Mouse (Mus musculus) midbrain, postnatal 0 days (tissue): ENCODE results near the gene Gm16181. TPM values are rescaled to one million over a fixed set of nuclear protein-coding genes. Genes with fewer than 3 reads are reported as not detected.

Experiments used
- ATAC-seq: fragments of 200-750 bp; cut with Nextera tagmentation; 2 replicates; pipeline ENCODE4 v1.8.0; 2017; ENCODE audit warnings: moderate number of reproducible peaks, mild to moderate bottlenecking, moderate TSS enrichment, moderate library complexity; ENCODE audit not compliant: low FRiP score
- DNase-seq: peaks from one replicate; pipeline ENCODE4 v3.0.0-alpha.2; 2015; ENCODE audit warnings: low spot score
- H3K27ac ChIP-seq: fragments of 300-500 bp; sonication (generic); 2 replicates; pipeline ENCODE4 v1.5.1; 2014; ENCODE audit warnings: low read depth, mild to moderate bottlenecking, low read length, mixed read lengths
- H3K27me3 ChIP-seq: fragments of 300-500 bp; sonication (generic); 2 replicates; pipeline ENCODE4 v1.6.1; 2014; ENCODE audit warnings: low read length, control low read depth, mixed read lengths; ENCODE audit not compliant: insufficient read depth
- H3K36me3 ChIP-seq: fragments of 300-500 bp; sonication (generic); 2 replicates; pipeline ENCODE4 v1.6.1; 2014; ENCODE audit warnings: low read length, control low read depth, mixed read lengths; ENCODE audit not compliant: insufficient read depth
- H3K4me1 ChIP-seq: fragments of 300-500 bp; sonication (generic); 2 replicates; pipeline ENCODE4 v1.6.1; 2014; ENCODE audit warnings: mild to moderate bottlenecking, control low read depth, antibody characterized with exemption, low read length, mixed read lengths; ENCODE audit not compliant: insufficient read depth
- H3K4me2 ChIP-seq: fragments of 300-500 bp; sonication (generic); 2 replicates; pipeline ENCODE4 v1.6.1; 2014; ENCODE audit warnings: low read depth, mild to moderate bottlenecking, low read length, mixed read lengths; ENCODE audit not compliant: poor library complexity, severe bottlenecking
- H3K4me3 ChIP-seq: fragments of 300-500 bp; sonication (generic); 2 replicates; pipeline ENCODE4 v1.5.1; 2014; ENCODE audit warnings: low read depth, mild to moderate bottlenecking, low read length, moderate library complexity
- H3K9ac ChIP-seq: fragments of 300-500 bp; sonication (generic); replicated peaks from 2 replicates; pipeline ENCODE4 v1.6.1; 2014; ENCODE audit warnings: mild to moderate bottlenecking, low read length, moderate library complexity, mixed read lengths; ENCODE audit not compliant: poor library complexity, severe bottlenecking
- H3K9me3 ChIP-seq: fragments of 300-500 bp; sonication (generic); 2 replicates; pipeline ENCODE4 v1.6.1; 2016; ENCODE audit warnings: low read length, control low read depth
- CTCF ChIP-seq: IDR thresholded peaks from 2 replicates; pipeline ENCODE4 v1.5.1; 2016; ENCODE audit warnings: antibody characterized with exemption, mild to moderate bottlenecking
- WGBS: fragments of 180-500 bp; shearing (Covaris S2); extraction: QIAGEN DNeasy Blood & Tissue Kit; methylation state at CpG from one replicate; pipeline ENCODE4 v1.1.7; 2014; 5-methylcytosine and 5-hydroxymethylcytosine counted together
- polyA plus RNA-seq: library from polyadenylated mRNA; unstranded; fragments of >200 nt; fragmentation: Nextera tagmentation; extraction: Ambion mirVana; gene quantifications from 2 replicates; pipeline ENCODE4 v1.2.1, GENCODE M21; 2015
- total RNA-seq: library from RNA; depleted of rRNA; stranded (reverse); fragments of >200 nt; gene quantifications from 2 replicates; pipeline ENCODE4 v1.2.3, GENCODE M21; 2014

Gm16181 gene
- total and polyA plus RNA-seq, 2 experiments from 2014 or later, result 0.33 TPM; not detected in 1

DNA sequence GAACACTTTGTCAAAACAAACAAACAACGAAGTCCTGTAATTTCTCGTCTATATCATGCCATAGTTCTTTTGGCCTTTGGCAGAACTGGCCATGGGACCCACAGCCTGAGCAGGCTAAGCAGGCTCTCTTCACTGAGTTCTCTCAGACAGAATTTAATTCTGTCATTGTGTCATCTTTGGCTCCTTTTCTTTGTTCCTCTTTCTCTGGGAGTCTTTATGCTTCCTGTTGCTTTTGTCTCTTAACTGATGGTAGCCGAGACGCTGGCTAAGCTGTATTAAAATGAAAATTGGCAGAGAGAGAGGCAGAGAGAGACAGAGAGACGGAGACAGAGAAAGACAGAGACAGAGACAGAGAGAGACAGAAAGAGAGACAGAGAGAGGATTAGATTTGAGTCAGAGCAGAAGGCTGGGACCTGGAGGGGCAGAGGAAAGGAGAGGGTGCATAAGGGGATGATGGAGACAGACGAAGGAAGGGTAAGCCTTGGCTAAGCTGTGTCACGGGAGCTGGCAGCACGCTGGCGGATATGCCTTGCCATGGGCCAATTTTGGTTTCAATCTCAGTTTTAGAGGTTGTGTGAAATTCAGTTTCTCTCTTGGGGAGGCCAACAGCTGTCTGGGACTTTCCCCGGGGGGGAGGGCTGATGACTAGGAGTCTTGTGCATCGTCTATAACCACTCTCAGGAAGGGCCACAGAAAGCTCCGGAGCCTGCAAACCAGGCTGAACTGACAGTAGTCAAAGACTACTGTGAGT is 10.7 kb upstream of the Gm16181 start:
- 66% methylated on average over 12 of the region's 12 CpGs for WGBS
- Histone ChIP-seq H3K27ac (no peak overlapping the region), H3K4me1 (no peaks in the 10 kb centered on the region), H3K9ac (no peak overlapping the region), H3K4me2 (no peak overlapping the region), H3K27me3 (no peaks in the 10 kb centered on the region), H3K4me3 (no peak overlapping the region), H3K36me3 (no peaks in the 10 kb centered on the region), H3K9me3 (no peaks in the 10 kb centered on the region)
- ATAC-seq (no peak), DNase-seq (no peak)
- no peak for TF ChIP-seq CTCF

GRCm38 (mm10) chr17:35210593-35210992 is 10.0 kb upstream of the Gm16181 start:
- 79% methylated on average over 3 of the region's 3 CpGs for WGBS
- H3K4me1 ChIP-seq, result no peaks in the 10 kb centered on the region
- H3K36me3 ChIP-seq, result no peaks in the 10 kb centered on the region
- no peak overlapping the region for H3K27ac ChIP-seq
- no peak overlapping the region for H3K4me2 ChIP-seq
- ATAC-seq (no peak), DNase-seq (no peak)
- no peak overlapping the region for H3K9ac ChIP-seq
- no peak for TF ChIP-seq CTCF
- H3K4me3 ChIP-seq, result no peak overlapping the region
- no peaks in the 10 kb centered on the region for H3K27me3 ChIP-seq
- no peaks in the 10 kb centered on the region for H3K9me3 ChIP-seq

DNA sequence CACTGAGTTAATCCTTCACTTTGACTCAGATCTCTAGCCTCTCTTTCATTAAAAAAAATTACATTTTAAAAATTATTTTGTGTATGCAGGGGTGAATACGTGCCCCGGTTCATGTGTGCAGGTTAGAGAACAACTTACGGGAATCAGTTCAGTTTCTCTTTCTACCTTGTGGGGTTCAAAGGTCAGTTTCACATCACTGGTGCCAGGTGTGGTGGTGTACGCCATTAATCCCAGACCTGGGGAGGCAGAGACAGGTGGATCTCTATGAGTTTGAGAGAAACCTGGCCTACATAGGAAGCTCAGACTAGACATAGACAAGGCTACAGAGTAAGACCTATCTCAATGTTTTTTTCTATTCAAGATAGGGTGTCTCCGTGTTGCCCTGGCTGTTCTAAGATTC is 7.6 kb upstream of the Gm16181 start:
- WGBS, result 94% methylated on average over 5 of the region's 5 CpGs
- Histone ChIP-seq H3K27ac (no peak overlapping the region), H3K27me3 (no peaks in the 10 kb centered on the region), H3K36me3 (no peaks in the 10 kb centered on the region), H3K4me2 (no peak overlapping the region), H3K4me3 (no peak overlapping the region), H3K9me3 (no peaks in the 10 kb centered on the region), H3K9ac (no peak overlapping the region), H3K4me1 (no peaks in the 10 kb centered on the region)
- ATAC-seq (no peak), DNase-seq (no peak)
- no peak for TF ChIP-seq CTCF

DNA sequence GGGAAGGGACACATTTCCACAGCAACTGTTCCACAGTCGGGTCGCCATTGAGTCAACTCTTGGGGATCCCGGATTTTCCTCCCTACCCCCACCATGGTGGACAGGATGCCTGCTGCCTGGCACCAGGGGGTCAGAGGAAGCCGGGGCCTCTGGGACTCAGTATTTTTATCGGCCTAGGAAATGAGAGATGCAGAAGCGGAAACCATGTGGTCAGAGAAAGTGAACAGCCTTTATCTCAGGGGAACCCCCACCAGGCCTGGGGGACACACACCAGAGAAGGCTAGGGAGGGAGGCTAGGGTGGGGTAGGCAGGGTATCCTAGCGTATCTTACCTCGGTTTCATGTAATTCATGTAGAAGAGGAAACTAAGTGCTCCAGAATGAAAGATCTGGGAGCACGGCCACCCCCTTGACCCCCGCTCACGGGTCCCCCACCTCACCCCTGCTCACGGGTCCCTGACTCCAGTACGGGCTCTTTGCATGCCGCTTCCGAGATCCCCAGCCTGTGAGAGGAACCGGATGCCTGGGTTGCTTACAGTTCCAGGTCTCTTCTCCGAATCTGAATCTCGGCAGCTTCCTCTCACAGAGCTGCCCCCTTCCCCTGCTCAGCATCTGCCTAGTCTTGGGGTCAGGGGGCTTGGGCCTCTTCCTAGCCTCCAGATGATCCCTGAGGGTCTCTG is 2.0 kb upstream of the Gm16181 start:
- no peak overlapping the region for H3K4me3 ChIP-seq
- peaks cover 21% of the 10 kb centered on the region for H3K36me3 ChIP-seq
- 86% methylated on average over 18 of the region's 18 CpGs for WGBS
- TF ChIP-seq CTCF, result no peak
- no peaks in the 10 kb centered on the region for H3K9me3 ChIP-seq
- no peak overlapping the region for H3K9ac ChIP-seq
- H3K27ac ChIP-seq, result no peak overlapping the region; the same call in 1 of the 2 replicates
- DNase-seq (no peak), ATAC-seq (no peak)
- no peaks in the 10 kb centered on the region for H3K27me3 ChIP-seq
- no peaks in the 10 kb centered on the region for H3K4me1 ChIP-seq
- H3K4me2 ChIP-seq, result no peak overlapping the region; the same call in 1 of the 2 replicates

GRCm38 (mm10) chr17:35219601-35220041 is 1.0 kb upstream of the Gm16181 start:
- H3K36me3 ChIP-seq, result peaks cover 21% of the 10 kb centered on the region
- no peaks in the 10 kb centered on the region for H3K4me1 ChIP-seq
- H3K9me3 ChIP-seq, result no peaks in the 10 kb centered on the region
- no peak overlapping the region for H3K4me3 ChIP-seq
- ATAC-seq, result no peak
- WGBS, result 90% methylated on average over 6 of the region's 6 CpGs
- no peak for DNase-seq
- TF ChIP-seq CTCF, result no peak
- H3K27me3 ChIP-seq, result no peaks in the 10 kb centered on the region
- no peak overlapping the region for H3K9ac ChIP-seq
- H3K27ac ChIP-seq, result no peak overlapping the region
- no peak overlapping the region for H3K4me2 ChIP-seq

- H3K4me2 ChIP-seq, result no peak overlapping the region
- H3K9me3 ChIP-seq, result no peaks in the 10 kb centered on the region
- H3K27ac ChIP-seq, result no peak overlapping the region
- no peak for ATAC-seq
- TF ChIP-seq CTCF, result no peak
- DNase-seq, result no peak
- 78% methylated on average over 6 of the region's 6 CpGs for WGBS
- H3K4me3 ChIP-seq, result no peak overlapping the region
- H3K27me3 ChIP-seq, result no peaks in the 10 kb centered on the region
- no peak overlapping the region for H3K9ac ChIP-seq
- no peaks in the 10 kb centered on the region for H3K4me1 ChIP-seq
- peaks cover 22% of the 10 kb centered on the region for H3K36me3 ChIP-seq
Observed at GRCm38 (mm10) chr17:35222299-35222698, 1.7 kb downstream of the Gm16181 start.
